Mouse (Mus musculus) neural tube, embryonic 15.5 days (tissue): ENCODE data around the gene Fancc. TPM values are rescaled to one million over a fixed set of nuclear protein-coding genes. Genes with fewer than 3 reads are reported as not detected.

Experiments used
- ATAC-seq: fragments of 200-750 bp; cut with Nextera tagmentation; 2 replicates; pipeline ENCODE4 v1.8.0; 2017; ENCODE audit warnings: mild to moderate bottlenecking, moderate TSS enrichment, moderate library complexity; ENCODE audit not compliant: low FRiP score
- H3K27ac ChIP-seq: fragments of 300-500 bp; sonication (generic); replicated peaks from 2 replicates; pipeline ENCODE4 v1.5.1; 2015; ENCODE audit warnings: mild to moderate bottlenecking, inconsistent platforms
- H3K27me3 ChIP-seq: fragments of 300-500 bp; sonication (generic); replicated peaks from 2 replicates; pipeline ENCODE4 v1.6.1; 2015; ENCODE audit warnings: inconsistent platforms
- H3K36me3 ChIP-seq: fragments of 300-500 bp; sonication (generic); 2 replicates; pipeline ENCODE4 v1.6.1; 2015; ENCODE audit warnings: inconsistent platforms
- H3K4me1 ChIP-seq: fragments of 300-500 bp; sonication (generic); 2 replicates; pipeline ENCODE4 v1.6.1; 2015; ENCODE audit warnings: inconsistent platforms
- H3K4me2 ChIP-seq: fragments of 300-500 bp; sonication (generic); 2 replicates; pipeline ENCODE4 v1.6.1; 2015; ENCODE audit warnings: inconsistent platforms, mild to moderate bottlenecking, moderate library complexity
- H3K4me3 ChIP-seq: fragments of 300-500 bp; sonication (generic); replicated peaks from 2 replicates; pipeline ENCODE4 v1.5.1; 2015; ENCODE audit warnings: mild to moderate bottlenecking, inconsistent platforms
- H3K9ac ChIP-seq: fragments of 300-500 bp; sonication (generic); replicated peaks from 2 replicates; pipeline ENCODE4 v1.6.1; 2015; ENCODE audit warnings: mild to moderate bottlenecking, inconsistent platforms
- H3K9me3 ChIP-seq: fragments of 300-500 bp; sonication (generic); replicated peaks from 2 replicates; pipeline ENCODE4 v1.6.1; 2016; ENCODE audit warnings: inconsistent platforms
- WGBS: fragments of 180-500 bp; shearing (Covaris S2); methylation state at CpG from one replicate; pipeline ENCODE4 v1.1.7; 2015; ENCODE audit warnings: mixed read lengths; 5-methylcytosine and 5-hydroxymethylcytosine counted together
- polyA plus RNA-seq: library from polyadenylated mRNA; unstranded; fragments of >200 nt; fragmentation: Nextera tagmentation; extraction: Ambion mirVana; gene quantifications from 2 replicates; pipeline ENCODE4 v1.2.1, GENCODE M21; 2015

The Fancc gene
- polyA plus RNA-seq, 1 experiment from 2014 or later = 12.8 TPM

DNA sequence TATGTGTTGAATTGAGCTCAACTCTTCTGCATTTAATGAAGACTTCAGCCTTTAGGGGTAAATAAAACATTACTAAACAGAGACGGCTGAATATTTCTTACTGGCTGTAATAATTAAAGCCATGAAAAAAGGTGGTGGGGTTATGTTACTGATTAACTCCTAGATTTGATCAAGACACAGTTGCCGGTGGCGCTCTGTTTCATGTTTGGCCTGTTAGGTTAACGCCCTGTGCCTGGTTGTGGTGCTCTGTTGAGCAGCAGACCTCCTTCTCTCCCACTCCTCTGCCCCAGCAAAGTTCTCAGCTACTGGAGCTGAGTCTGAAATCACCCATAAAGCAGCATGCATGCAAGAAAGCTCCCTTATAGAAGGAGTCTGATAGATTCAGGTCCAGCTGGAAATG is 228.7 kb downstream of the Fancc start:
- H3K27me3 ChIP-seq = peaks cover 11% of the 10 kb centered on the region; the same call in 1 of the 2 replicates
- H3K9ac ChIP-seq = no peak overlapping the region
- H3K4me2 ChIP-seq = no peak overlapping the region
- 81% methylated on average over 4 of the region's 4 CpGs for WGBS
- H3K27ac ChIP-seq = no peak overlapping the region
- H3K9me3 ChIP-seq = no peaks in the 10 kb centered on the region
- H3K4me3 ChIP-seq = no peak overlapping the region
- peaks cover 17% of the 10 kb centered on the region for H3K4me1 ChIP-seq
- H3K36me3 ChIP-seq = no peaks in the 10 kb centered on the region
- no peak for ATAC-seq

DNA sequence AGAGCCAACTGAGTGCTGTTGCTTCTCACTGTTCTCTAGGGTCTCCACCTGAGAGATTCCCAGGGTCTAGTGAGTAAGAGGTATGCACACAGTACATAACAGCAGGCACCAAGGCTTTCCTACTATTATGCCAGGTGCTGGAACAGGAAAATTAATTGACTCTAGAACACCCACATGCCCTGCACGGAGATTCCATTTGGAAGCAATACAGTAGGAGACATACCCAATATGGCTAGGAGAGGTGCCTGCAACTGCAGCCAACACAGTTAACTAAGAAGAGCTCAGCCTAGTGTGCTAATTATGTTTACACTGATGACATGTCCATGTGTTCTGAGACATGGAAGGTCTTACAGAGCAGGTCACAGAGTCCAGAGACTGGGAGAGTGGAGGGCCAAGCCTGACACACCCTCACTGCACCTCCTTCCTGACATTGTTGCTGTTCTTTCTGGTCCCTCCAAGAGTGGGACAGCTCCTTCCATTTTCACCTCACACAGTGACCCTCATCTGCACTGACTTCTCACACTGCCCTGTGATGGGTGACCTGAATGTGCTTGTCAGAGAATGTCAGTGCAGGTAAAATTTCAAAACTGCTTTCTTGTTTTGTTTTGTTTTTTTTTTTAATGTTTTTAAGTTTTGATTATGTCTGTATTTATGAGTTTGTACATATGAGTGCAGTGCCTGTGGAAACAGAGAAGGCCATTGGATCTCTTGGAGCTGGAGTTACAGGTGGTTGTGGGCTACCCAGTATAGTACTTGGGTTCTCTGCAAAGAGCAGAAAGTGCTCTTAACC is 234.7 kb downstream of the Fancc start:
- Histone ChIP-seq H3K27ac (no peak overlapping the region), H3K4me1 (peaks cover 25% of the 10 kb centered on the region), H3K4me2 (no peak overlapping the region), H3K9me3 (no peaks in the 10 kb centered on the region), H3K27me3 (no peaks in the 10 kb centered on the region), H3K9ac (no peak overlapping the region), H3K36me3 (no peaks in the 10 kb centered on the region), H3K4me3 (no peak overlapping the region)
- 91% methylated on average over 1 of the region's 1 CpGs for WGBS
- no peak for ATAC-seq

DNA sequence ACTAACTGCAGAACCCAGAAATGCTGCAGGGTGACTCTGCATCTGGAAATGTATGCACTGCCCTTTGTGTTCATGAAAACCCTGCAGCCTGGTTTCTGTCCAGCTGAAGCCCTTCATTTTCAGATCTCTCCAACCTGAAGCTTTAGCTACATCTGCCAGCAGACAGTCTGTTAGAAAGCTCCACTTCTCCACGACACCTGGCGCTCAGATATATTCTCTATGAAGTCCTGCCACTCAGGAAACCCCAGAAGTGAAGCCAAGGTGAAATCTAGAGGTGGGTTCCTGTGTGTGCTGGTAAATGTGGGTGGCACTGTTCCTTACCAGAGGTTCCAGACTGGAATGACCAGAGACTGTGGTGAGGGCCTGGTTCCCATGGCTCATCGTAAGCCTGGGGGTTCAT is 235.4 kb downstream of the Fancc start:
- H3K9me3 ChIP-seq = no peaks in the 10 kb centered on the region
- no peak overlapping the region for H3K4me3 ChIP-seq
- H3K27ac ChIP-seq = no peak overlapping the region
- 97% methylated on average over 3 of the region's 3 CpGs for WGBS
- no peaks in the 10 kb centered on the region for H3K27me3 ChIP-seq
- H3K36me3 ChIP-seq = no peaks in the 10 kb centered on the region
- H3K4me1 ChIP-seq = peaks cover 25% of the 10 kb centered on the region
- no peak overlapping the region for H3K4me2 ChIP-seq
- no peak for ATAC-seq
- no peak overlapping the region for H3K9ac ChIP-seq

DNA sequence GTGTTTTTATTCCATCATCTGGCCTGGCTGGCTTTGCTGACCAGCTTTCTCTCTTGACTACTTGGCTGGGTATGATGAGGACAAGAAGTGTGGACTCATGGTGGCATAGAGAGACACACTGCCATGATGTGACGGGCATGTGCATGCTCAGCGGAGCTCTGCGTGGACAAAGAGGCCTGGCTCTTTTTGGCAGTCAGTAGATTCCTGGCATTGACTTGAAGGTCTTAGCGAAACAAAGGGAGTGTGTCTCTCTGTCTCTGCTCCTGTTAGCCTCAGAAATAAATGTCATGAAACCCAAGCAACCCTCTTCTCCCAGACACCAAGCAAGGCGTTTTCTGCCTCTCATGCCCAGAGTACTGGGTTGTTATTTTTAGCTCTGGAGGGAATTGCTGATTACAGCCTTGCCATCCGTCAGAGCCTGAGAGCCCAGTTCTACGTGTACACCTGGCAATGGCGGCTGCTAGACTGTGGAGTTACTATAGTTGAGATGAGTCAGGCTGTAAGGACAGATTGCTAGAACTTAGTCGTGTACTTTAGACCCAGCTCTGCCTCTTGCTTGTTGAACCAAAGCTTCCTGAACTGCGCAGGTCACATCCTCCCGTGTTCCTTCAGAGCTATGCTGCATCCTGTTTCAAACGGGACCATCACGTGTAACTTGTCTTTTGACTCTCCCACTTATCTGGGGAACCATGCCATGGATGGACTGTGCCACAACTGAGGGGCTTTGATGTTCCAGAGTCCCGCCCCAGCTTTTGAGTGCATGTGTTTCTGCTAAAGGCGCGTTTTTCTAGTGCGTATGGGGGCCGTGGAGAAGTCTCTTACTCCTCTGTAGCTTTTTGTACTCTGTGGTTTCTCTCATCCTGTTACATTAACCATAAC is 236.1 kb downstream of the Fancc start:
- H3K36me3 ChIP-seq = no peaks in the 10 kb centered on the region
- 0 out of 2 replicates have a peak, but pooled peaks have one; percentile 57 for ATAC-seq
- 64% methylated on average over 18 of the region's 18 CpGs for WGBS
- H3K27ac ChIP-seq = peak overlapping the region; percentile 33; the same call in 1 of the 2 replicates
- no peaks in the 10 kb centered on the region for H3K27me3 ChIP-seq
- no peak overlapping the region for H3K4me2 ChIP-seq
- no peak overlapping the region for H3K9ac ChIP-seq
- peaks cover 25% of the 10 kb centered on the region for H3K4me1 ChIP-seq
- H3K4me3 ChIP-seq = no peak overlapping the region
- no peaks in the 10 kb centered on the region for H3K9me3 ChIP-seq

DNA sequence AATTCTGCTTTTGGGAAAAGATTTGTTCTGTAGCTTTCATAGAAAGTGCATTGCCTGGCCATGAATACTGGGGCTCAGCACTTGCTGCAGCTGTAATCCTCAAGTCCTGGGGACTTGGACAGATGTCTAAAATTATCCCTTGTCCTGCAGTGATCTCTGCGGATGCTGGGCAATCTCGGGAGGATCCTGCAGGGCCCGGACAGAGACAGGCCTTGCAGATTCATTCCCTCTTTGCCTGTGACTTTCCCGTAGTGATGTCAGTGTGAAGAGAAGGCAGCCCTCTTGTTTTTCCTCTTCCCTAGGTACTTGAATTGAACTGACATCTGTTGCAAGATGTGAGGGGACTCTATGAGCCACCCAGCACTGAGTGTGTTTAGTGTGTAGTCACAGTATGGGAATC is 236.9 kb downstream of the Fancc start:
- H3K4me3 ChIP-seq = no peak overlapping the region
- no peaks in the 10 kb centered on the region for H3K27me3 ChIP-seq
- H3K36me3 ChIP-seq = no peaks in the 10 kb centered on the region
- WGBS = 26% methylated on average over 4 of the region's 4 CpGs
- H3K27ac ChIP-seq = peak overlapping the region; percentile 33; the same call in 1 of the 2 replicates
- no peaks in the 10 kb centered on the region for H3K9me3 ChIP-seq
- peaks cover 25% of the 10 kb centered on the region for H3K4me1 ChIP-seq
- no peak for ATAC-seq
- no peak overlapping the region for H3K9ac ChIP-seq
- no peak overlapping the region for H3K4me2 ChIP-seq

DNA sequence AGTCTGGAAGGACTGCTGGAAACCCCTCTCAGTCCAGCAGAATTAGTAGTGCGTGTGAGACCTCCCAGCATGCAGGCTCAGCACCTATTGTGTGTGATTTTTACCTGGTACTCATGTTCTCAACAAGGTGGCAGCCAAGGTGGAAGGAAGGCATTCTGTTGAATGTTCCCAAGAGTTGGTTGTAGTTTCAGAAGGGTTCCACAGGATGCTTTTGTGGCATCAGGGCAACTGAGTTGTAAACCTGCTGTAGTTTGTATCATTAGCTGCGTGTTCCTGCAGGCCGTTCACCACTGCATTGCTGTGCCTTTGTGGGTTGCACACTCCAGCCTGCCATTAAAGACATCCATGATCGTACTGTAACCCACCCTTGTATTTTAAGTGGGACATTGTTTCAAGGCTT is 238.4 kb downstream of the Fancc start:
- H3K36me3 ChIP-seq = no peaks in the 10 kb centered on the region
- H3K9ac ChIP-seq = no peak overlapping the region
- H3K9me3 ChIP-seq = no peaks in the 10 kb centered on the region
- 79% methylated on average over 4 of the region's 4 CpGs for WGBS
- H3K27ac ChIP-seq = no peak overlapping the region
- no peak for ATAC-seq
- H3K27me3 ChIP-seq = no peaks in the 10 kb centered on the region
- H3K4me2 ChIP-seq = no peak overlapping the region
- peaks cover 25% of the 10 kb centered on the region for H3K4me1 ChIP-seq
- no peak overlapping the region for H3K4me3 ChIP-seq

GRCm38 (mm10) chr13:63258167-63258582 is 238.9 kb downstream of the Fancc start:
- Histone ChIP-seq H3K27ac (no peak overlapping the region), H3K27me3 (no peaks in the 10 kb centered on the region), H3K36me3 (no peaks in the 10 kb centered on the region), H3K4me3 (no peak overlapping the region), H3K9me3 (no peaks in the 10 kb centered on the region), H3K4me1 (peaks cover 25% of the 10 kb centered on the region), H3K9ac (no peak overlapping the region), H3K4me2 (no peak overlapping the region)
- no peak for ATAC-seq
- 87% methylated on average over 6 of the region's 6 CpGs for WGBS

DNA sequence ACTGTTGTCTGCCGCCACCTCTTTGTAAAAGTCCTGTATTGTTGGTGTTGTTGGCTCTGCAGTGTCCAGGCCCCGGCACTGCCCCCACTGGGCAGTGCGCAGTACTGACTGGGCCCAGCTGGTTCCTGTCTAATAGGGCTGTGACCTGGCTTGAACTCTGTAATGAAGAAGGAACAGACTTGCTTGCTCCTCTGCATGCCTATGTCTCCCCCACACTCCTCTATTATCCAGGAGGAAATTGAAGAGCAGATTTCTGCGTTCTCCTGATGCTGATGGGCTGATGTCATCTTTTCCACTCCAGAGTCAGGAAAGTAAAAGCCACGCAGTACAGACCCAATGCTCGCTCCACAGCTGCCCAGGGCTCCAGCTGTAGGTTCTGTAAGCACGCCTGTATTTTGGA is 240.3 kb downstream of the Fancc start:
- H3K36me3 ChIP-seq = no peaks in the 10 kb centered on the region
- H3K9me3 ChIP-seq = no peaks in the 10 kb centered on the region
- H3K9ac ChIP-seq = no peak overlapping the region
- H3K4me2 ChIP-seq = no peak overlapping the region
- WGBS = 70% methylated on average over 7 of the region's 7 CpGs
- ATAC-seq = no peak
- H3K4me1 ChIP-seq = peaks cover 24% of the 10 kb centered on the region
- no peaks in the 10 kb centered on the region for H3K27me3 ChIP-seq
- no peak overlapping the region for H3K4me3 ChIP-seq
- H3K27ac ChIP-seq = no peak overlapping the region

DNA sequence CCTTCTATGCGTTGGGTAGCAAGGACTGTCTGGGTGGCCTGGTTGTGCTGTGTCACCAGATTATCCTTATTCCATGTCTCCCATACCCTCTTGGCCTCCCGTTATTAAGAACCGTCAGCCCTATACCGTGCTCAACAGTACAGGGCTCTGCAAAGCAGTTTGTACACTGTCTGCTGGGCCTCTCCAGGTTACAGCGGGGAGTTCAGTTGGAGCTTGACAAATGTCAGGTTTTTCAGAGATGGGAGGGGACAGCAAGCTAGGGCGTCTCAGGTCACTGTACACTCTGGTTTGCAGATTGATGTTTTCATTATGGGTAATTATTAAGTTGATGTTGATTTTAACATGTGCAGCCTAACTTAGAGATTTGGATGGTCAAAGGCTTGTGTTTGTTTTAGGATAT is 240.9 kb downstream of the Fancc start:
- Histone ChIP-seq H3K4me3 (no peak overlapping the region), H3K9me3 (no peaks in the 10 kb centered on the region), H3K4me2 (no peak overlapping the region), H3K27ac (no peak overlapping the region), H3K9ac (no peak overlapping the region), H3K36me3 (no peaks in the 10 kb centered on the region), H3K4me1 (peaks cover 19% of the 10 kb centered on the region), H3K27me3 (no peaks in the 10 kb centered on the region)
- ATAC-seq = no peak
- 89% methylated on average over 6 of the region's 6 CpGs for WGBS

DNA sequence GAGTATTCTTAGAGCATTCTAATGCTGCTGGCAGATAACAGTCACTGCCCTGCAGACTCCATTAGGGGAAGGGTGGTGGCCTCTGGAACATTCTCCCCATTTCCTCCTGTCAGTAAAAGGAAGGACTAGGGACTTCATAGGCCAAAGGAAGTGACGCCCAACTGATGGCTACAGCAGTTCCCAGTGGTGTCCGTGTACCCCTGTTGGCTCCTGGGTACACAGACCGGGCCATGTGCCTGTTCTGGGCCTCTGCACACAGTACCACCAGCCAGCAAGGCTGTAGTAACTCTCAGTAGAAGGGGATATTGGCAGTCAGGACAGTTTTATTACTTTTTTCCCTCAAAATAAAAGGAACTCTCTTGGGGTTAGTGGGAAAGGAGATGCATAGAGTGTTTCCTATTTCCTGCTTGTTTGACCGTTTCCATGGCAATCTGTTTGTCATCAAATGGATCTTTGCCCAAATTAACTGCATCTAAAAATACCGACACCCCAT is 241.5 kb downstream of the Fancc start:
- peaks cover 13% of the 10 kb centered on the region for H3K4me1 ChIP-seq
- no peaks in the 10 kb centered on the region for H3K9me3 ChIP-seq
- no peak overlapping the region for H3K9ac ChIP-seq
- 79% methylated on average over 5 of the region's 5 CpGs for WGBS
- ATAC-seq = no peak
- no peak overlapping the region for H3K4me2 ChIP-seq
- H3K27ac ChIP-seq = no peak overlapping the region
- H3K36me3 ChIP-seq = no peaks in the 10 kb centered on the region
- H3K4me3 ChIP-seq = no peak overlapping the region
- no peaks in the 10 kb centered on the region for H3K27me3 ChIP-seq

GRCm38 (mm10) chr13:63253886-63254636 is 243.0 kb downstream of the Fancc start:
- WGBS = 95% methylated on average over 7 of the region's 7 CpGs
- H3K4me3 ChIP-seq = no peak overlapping the region
- H3K4me2 ChIP-seq = no peak overlapping the region
- H3K27me3 ChIP-seq = no peaks in the 10 kb centered on the region
- peaks cover 7% of the 10 kb centered on the region for H3K4me1 ChIP-seq
- H3K27ac ChIP-seq = no peak overlapping the region
- no peaks in the 10 kb centered on the region for H3K9me3 ChIP-seq
- H3K36me3 ChIP-seq = no peaks in the 10 kb centered on the region
- ATAC-seq = no peak
- H3K9ac ChIP-seq = no peak overlapping the region
